Mouse (Mus musculus): Measurements from ENCODE around the gene Cog5. TPM values are rescaled to one million over a fixed set of nuclear protein-coding genes. Genes with fewer than 3 reads are reported as not detected.

Gene Cog5
- polyA plus RNA-seq, 1 experiment from 2014 or later = 34.9 TPM

DNA sequence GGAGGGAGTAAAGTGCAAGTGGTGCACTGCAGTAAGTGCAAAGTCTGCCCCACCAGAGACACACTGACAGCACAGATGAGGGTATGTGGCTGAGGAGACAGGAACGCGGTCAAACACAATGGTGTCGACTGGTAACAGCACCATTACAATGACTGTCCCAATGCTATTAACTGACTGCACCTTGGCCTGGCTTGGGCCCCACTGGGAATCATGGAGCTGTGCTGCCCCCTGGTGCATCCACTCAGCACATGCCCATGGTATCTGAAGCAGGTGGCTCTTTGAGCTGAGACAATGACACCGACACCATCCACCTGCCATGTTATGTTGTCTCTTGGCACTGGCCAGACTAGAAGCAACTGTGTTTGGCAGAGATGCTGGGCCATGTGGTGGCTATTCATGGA lies 272.0 kb downstream of the Cog5 start:
- ATAC-seq (replicated peaks; ENCODE audit: low FRiP score, low TSS enrichment, low read depth) (peak; percentile 74; the same call in 1 of the 2 replicates), DNase-seq (ENCODE audit: low spot score) (peak; percentile 82)
- Histone ChIP-seq H3K27ac (ENCODE audit: low read depth) (no peak overlapping the region), H3K4me2 (ENCODE audit: low read length) (no peak overlapping the region), H3K36me3 (ENCODE audit: control insufficient read depth, insufficient read depth, low read length) (peaks cover 79% of the 10 kb centered on the region), H3K27me3 (replicated peaks; ENCODE audit: control insufficient read depth, insufficient read depth, low read length) (no peaks in the 10 kb centered on the region), H3K4me3 (ENCODE audit: low read depth, low read length) (no peak overlapping the region), H3K4me1 (replicated peaks; ENCODE audit: control insufficient read depth, insufficient read depth, low read length) (no peaks in the 10 kb centered on the region; the same call in 1 of the 2 replicates), H3K9ac (ENCODE audit: low read length) (no peak overlapping the region), H3K9me3 (ENCODE audit: control insufficient read depth, low read length) (no peaks in the 10 kb centered on the region)
- 73% methylated on average over 4 of the region's 4 CpGs for WGBS

DNA sequence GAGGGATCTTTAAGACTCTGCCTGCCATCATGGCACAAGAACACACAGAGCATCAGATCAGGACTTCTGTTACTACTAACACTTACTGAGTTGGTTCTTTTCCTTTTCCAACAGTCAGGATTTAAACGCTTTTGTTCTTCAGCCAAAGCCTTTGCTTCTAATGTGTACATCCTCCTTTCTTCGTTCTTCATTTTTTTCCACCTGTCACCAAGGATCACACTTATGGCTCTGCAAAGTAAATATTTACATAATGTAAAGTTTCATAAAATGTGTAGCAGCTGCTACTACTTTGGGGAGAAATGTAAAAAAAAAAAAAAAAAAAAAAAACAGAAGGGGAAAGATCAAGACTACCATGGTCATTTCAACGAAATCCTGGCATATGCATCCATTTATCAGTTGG lies 273.8 kb downstream of the Cog5 start:
- WGBS = 44% methylated on average over 3 of the region's 3 CpGs
- DNase-seq (ENCODE audit: low spot score) = no peak
- H3K36me3 ChIP-seq (ENCODE audit: control insufficient read depth, insufficient read depth, low read length) = peaks cover 87% of the 10 kb centered on the region

DNA sequence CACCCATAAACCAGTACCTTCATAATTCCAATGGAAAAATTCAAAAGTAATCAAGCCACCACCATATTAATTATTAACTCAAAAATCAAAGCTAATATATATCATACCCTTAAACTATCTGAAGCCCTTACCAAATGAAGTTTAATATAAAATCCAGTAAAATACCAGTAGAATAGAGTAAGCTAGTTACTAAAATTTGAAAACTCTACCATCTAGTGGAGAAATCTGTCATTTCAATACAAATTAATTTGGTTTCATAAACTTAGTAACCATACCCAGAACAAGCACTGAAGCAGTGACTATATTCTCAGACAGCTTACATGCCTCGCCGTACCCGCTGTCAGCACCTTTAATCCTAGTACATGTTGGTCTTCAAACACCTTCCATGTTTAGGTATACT lies 277.1 kb downstream of the Cog5 start:
- Histone ChIP-seq H3K9me3 (ENCODE audit: control insufficient read depth, low read length) (no peaks in the 10 kb centered on the region), H3K4me3 (ENCODE audit: low read depth, low read length) (no peak overlapping the region), H3K4me1 (replicated peaks; ENCODE audit: control insufficient read depth, insufficient read depth, low read length) (no peaks in the 10 kb centered on the region; the same call in 1 of the 2 replicates), H3K27me3 (replicated peaks; ENCODE audit: control insufficient read depth, insufficient read depth, low read length) (no peaks in the 10 kb centered on the region), H3K4me2 (ENCODE audit: low read length) (no peak overlapping the region), H3K9ac (ENCODE audit: low read length) (no peak overlapping the region), H3K27ac (ENCODE audit: low read depth) (no peak overlapping the region), H3K36me3 (ENCODE audit: control insufficient read depth, insufficient read depth, low read length) (peaks cover 91% of the 10 kb centered on the region)
- no peak for DNase-seq (ENCODE audit: low spot score)
- no peak for ATAC-seq (replicated peaks; ENCODE audit: low FRiP score, low TSS enrichment, low read depth)
- 93% methylated on average over 3 of the region's 3 CpGs for WGBS

More for the DNA sequence above, 273.8 kb downstream of the Cog5 start:
- no peaks in the 10 kb centered on the region for H3K27me3 ChIP-seq (replicated peaks; ENCODE audit: control insufficient read depth, insufficient read depth, low read length)
- no peak overlapping the region for H3K27ac ChIP-seq (ENCODE audit: low read depth)
- ATAC-seq (replicated peaks; ENCODE audit: low FRiP score, low TSS enrichment, low read depth) = no peak
- no peak overlapping the region for H3K4me3 ChIP-seq (ENCODE audit: low read depth, low read length)
- no peaks in the 10 kb centered on the region; the same call in 1 of the 2 replicates for H3K4me1 ChIP-seq (replicated peaks; ENCODE audit: control insufficient read depth, insufficient read depth, low read length)
- no peak overlapping the region for H3K9ac ChIP-seq (ENCODE audit: low read length)
- H3K4me2 ChIP-seq (ENCODE audit: low read length) = no peak overlapping the region
- no peaks in the 10 kb centered on the region for H3K9me3 ChIP-seq (ENCODE audit: control insufficient read depth, low read length)

DNA sequence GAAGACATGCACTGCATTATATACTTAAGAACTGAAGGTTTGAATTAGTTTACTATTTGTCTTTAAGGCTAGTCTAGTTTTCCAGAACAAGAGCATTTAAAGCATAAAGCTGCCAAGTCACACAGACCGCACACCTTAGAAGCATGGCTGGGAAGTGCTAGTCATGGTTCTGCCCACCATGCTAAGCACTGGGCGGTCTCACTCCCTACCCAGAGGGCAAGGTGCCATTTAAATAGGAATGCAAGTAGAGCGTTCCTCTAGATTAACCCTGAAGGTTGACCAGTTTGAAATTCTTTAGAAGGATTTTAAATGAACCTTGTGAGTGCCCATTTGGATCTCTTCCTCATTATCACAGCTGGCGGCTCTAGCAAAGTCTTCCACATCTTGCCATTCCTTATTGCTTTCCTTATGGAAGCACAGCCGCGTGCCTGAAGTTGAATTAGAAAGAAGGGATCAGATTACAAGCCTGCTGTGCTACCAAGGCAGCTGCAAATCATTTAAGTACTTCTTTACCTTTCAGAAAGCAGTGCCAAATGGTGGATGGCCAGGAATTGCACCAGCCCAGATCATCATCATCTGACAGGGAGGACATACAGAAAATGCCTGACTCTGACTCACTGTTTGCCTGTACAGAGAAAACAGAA lies 282.1 kb downstream of the Cog5 start:
- Histone ChIP-seq H3K4me1 (replicated peaks; ENCODE audit: control insufficient read depth, insufficient read depth, low read length) (no peaks in the 10 kb centered on the region), H3K27me3 (replicated peaks; ENCODE audit: control insufficient read depth, insufficient read depth, low read length) (no peaks in the 10 kb centered on the region), H3K4me2 (ENCODE audit: low read length) (no peak overlapping the region), H3K4me3 (ENCODE audit: low read depth, low read length) (no peak overlapping the region), H3K27ac (ENCODE audit: low read depth) (no peak overlapping the region), H3K9ac (ENCODE audit: low read length) (no peak overlapping the region), H3K9me3 (ENCODE audit: control insufficient read depth, low read length) (no peaks in the 10 kb centered on the region), H3K36me3 (ENCODE audit: control insufficient read depth, insufficient read depth, low read length) (peaks cover 91% of the 10 kb centered on the region)
- no peak for DNase-seq (ENCODE audit: low spot score)
- 43% methylated on average over 6 of the region's 6 CpGs for WGBS
- no peak for ATAC-seq (replicated peaks; ENCODE audit: low FRiP score, low TSS enrichment, low read depth)

DNA sequence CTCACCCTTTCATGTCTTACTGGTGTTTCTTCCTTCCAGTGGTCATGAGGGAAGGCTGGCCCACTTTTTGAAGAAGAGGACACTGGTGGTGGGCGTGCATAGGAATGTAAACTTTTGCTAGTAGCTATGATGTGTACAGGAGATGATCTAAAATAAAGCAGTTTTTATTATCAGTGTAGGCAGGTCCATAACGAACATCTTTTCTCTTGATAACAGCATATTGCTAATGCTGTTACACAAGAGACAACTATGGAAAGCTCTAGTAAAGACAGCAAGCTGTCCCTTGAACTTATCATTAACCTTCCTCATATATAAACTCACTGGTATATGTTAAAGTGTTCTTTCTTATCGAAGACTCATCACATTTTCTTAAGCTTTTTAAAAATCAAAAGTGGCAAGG lies 282.9 kb downstream of the Cog5 start:
- WGBS = 84% methylated on average over 3 of the region's 3 CpGs
- H3K27me3 ChIP-seq (replicated peaks; ENCODE audit: control insufficient read depth, insufficient read depth, low read length) = no peaks in the 10 kb centered on the region
- DNase-seq (ENCODE audit: low spot score) (no peak), ATAC-seq (replicated peaks; ENCODE audit: low FRiP score, low TSS enrichment, low read depth) (no peak)
- H3K4me1 ChIP-seq (replicated peaks; ENCODE audit: control insufficient read depth, insufficient read depth, low read length) = no peaks in the 10 kb centered on the region
- no peaks in the 10 kb centered on the region for H3K9me3 ChIP-seq (ENCODE audit: control insufficient read depth, low read length)
- H3K27ac ChIP-seq (ENCODE audit: low read depth) = no peak overlapping the region
- peaks cover 92% of the 10 kb centered on the region for H3K36me3 ChIP-seq (ENCODE audit: control insufficient read depth, insufficient read depth, low read length)
- H3K4me3 ChIP-seq (ENCODE audit: low read depth, low read length) = no peak overlapping the region
- H3K9ac ChIP-seq (ENCODE audit: low read length) = no peak overlapping the region
- no peak overlapping the region for H3K4me2 ChIP-seq (ENCODE audit: low read length)

DNA sequence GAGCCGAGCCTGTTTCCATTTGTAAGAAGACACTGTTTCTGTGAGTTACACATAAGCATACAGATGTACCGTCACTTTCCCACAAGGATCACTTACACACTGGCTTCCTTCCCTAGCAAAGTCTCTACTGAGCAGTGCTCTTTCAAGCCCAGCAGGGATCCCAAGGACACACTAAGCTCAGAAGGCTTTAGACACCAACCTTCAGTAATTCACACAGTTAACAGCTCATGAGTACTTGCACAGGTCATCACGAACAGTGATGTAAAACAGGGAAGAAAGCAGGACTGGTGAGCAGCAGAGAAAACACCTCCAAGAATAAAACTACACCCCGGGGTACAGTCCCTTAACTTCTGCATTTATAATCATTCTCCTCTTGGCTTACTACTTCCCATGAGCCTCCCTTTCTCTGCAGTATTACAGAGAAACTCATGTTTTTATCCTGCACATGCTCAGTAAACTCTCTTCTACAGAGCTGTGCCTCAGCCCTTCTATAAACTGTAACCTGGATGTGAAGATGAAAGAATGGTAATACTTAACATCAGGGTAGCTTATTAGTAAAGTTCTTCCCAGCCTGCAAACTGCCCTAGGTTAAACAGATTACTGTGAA lies 283.8 kb downstream of the Cog5 start:
- DNase-seq (ENCODE audit: low spot score) (no peak), ATAC-seq (replicated peaks; ENCODE audit: low FRiP score, low TSS enrichment, low read depth) (no peak)
- 91% methylated on average over 4 of the region's 4 CpGs for WGBS
- H3K4me2 ChIP-seq (ENCODE audit: low read length) = no peak overlapping the region
- no peak overlapping the region for H3K4me3 ChIP-seq (ENCODE audit: low read depth, low read length)
- H3K27ac ChIP-seq (ENCODE audit: low read depth) = no peak overlapping the region
- H3K27me3 ChIP-seq (replicated peaks; ENCODE audit: control insufficient read depth, insufficient read depth, low read length) = no peaks in the 10 kb centered on the region
- peaks cover 92% of the 10 kb centered on the region for H3K36me3 ChIP-seq (ENCODE audit: control insufficient read depth, insufficient read depth, low read length)
- no peaks in the 10 kb centered on the region for H3K4me1 ChIP-seq (replicated peaks; ENCODE audit: control insufficient read depth, insufficient read depth, low read length)
- H3K9me3 ChIP-seq (ENCODE audit: control insufficient read depth, low read length) = no peaks in the 10 kb centered on the region
- no peak overlapping the region for H3K9ac ChIP-seq (ENCODE audit: low read length)

DNA sequence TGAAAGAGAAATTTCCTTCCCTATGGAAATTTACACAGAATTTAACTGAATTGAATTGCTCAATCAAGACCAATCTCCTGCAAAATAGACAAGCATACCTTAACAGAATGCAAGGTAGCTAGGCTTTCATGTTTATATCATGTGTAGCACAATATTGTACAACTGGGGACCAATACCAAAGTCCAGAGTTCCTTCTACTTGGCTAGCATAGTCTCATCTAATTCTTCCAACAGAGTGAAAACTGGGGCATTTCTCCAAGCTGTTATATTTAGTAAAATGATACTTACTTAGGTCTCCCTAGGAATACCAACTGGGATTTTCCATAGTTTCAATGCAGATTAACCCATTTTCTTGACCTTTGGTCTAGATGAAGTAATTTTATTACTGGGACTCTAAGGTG lies 284.4 kb downstream of the Cog5 start:
- Histone ChIP-seq H3K27ac (ENCODE audit: low read depth) (no peak overlapping the region), H3K4me3 (ENCODE audit: low read depth, low read length) (no peak overlapping the region), H3K9ac (ENCODE audit: low read length) (no peak overlapping the region), H3K36me3 (ENCODE audit: control insufficient read depth, insufficient read depth, low read length) (peaks cover 92% of the 10 kb centered on the region), H3K4me1 (replicated peaks; ENCODE audit: control insufficient read depth, insufficient read depth, low read length) (no peaks in the 10 kb centered on the region), H3K27me3 (replicated peaks; ENCODE audit: control insufficient read depth, insufficient read depth, low read length) (no peaks in the 10 kb centered on the region), H3K9me3 (ENCODE audit: control insufficient read depth, low read length) (no peaks in the 10 kb centered on the region), H3K4me2 (ENCODE audit: low read length) (no peak overlapping the region)
- DNase-seq (ENCODE audit: low spot score) = no peak
- ATAC-seq (replicated peaks; ENCODE audit: low FRiP score, low TSS enrichment, low read depth) = no peak

DNA sequence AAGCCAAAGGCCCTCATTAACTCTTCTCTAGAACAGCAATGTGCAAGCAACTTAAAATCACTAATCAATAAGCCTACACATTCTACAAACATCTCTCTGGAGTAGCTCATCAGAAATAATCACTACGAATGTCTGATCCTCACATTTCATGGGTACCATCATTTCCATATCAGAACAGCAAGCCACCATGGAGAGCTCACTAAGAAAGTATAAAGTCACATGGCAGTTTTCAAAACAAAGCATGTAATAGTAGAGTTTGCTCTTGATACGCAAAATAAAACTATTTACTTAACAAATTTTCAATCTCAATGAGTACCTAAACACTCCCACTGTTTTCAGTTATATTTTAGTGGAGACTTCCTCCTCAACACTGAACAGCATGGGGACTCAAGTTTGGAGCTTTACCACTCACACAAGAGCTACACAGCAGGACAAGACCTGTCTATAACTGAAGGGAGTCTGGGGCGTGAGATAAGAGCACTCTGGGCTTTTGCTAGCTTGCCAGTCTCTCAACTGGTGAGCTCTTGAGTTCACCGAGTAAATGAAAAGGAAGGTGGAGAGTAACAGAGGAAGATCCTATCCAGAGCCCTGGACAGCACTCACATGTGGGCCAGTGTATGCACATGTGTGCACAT lies 288.5 kb downstream of the Cog5 start:
- 92% methylated on average over 4 of the region's 4 CpGs for WGBS
- H3K4me1 ChIP-seq (replicated peaks; ENCODE audit: control insufficient read depth, insufficient read depth, low read length) = no peaks in the 10 kb centered on the region; the same call in 1 of the 2 replicates
- H3K27me3 ChIP-seq (replicated peaks; ENCODE audit: control insufficient read depth, insufficient read depth, low read length) = no peaks in the 10 kb centered on the region
- no peak overlapping the region for H3K9ac ChIP-seq (ENCODE audit: low read length)
- no peak overlapping the region for H3K4me2 ChIP-seq (ENCODE audit: low read length)
- no peaks in the 10 kb centered on the region for H3K9me3 ChIP-seq (ENCODE audit: control insufficient read depth, low read length)
- ATAC-seq (replicated peaks; ENCODE audit: low FRiP score, low TSS enrichment, low read depth) (no peak), DNase-seq (ENCODE audit: low spot score) (no peak)
- H3K36me3 ChIP-seq (ENCODE audit: control insufficient read depth, insufficient read depth, low read length) = peaks cover 54% of the 10 kb centered on the region
- H3K4me3 ChIP-seq (ENCODE audit: low read depth, low read length) = no peak overlapping the region
- H3K27ac ChIP-seq (ENCODE audit: low read depth) = no peak overlapping the region
